8 mouse cellular contexts compared by ENCODE assay signal in the genomic region with DNA sequence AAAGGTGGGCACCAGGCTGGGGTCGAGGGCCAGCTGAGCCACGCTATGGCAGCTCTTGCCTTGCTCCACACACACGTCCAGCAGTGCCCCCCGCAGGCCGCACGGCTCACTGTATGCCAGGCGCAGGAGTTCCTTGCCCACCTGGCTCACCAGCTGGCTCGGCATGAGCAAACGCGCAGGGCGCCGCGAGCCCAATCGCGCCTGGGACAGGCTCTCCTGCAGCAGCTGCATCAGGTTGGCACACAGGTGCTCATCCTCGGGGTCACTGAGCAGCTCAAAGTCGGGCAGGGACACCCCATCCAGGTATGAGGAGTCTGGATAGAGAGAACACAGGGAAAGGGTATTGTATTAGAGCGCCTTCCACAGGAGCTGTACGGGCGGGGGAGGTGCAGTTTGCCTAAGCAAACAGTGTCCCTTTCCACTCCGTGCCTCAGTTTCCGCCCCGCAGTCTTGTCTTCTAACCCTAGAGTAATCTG. TPM values are rescaled to one million over a fixed set of nuclear protein-coding genes. Genes with fewer than 3 reads are reported as not detected.
DNase-seq lines count a peak whose midpoint lies in the region; ATAC-seq and TF ChIP-seq lines count a peak whose summit lies in the region.

No protein-coding gene starts in this region.

- no peak for ATAC-seq in CD4-positive, CD25-positive, alpha-beta regulatory T cell, adult 4 months
- 0 out of 2 replicates have a peak, but pooled peaks have one; percentile 3 for ATAC-seq in embryonic facial prominence, embryonic 12.5 days (ENCODE audit: insufficient number of reproducible peaks, insufficient read depth, low FRiP score, low TSS enrichment)
- no peak for ATAC-seq in limb, embryonic 15.5 days (ENCODE audit: insufficient number of reproducible peaks, low FRiP score, low TSS enrichment, low read depth)
- peak; percentile 52 for ATAC-seq in midbrain, embryonic 16.5 days

- H3K4me1 ChIP-seq in embryonic facial prominence, embryonic 12.5 days, result peaks cover 31% of the 10 kb centered on the region
- peaks cover 13% of the 10 kb centered on the region; the same call in 1 of the 2 replicates for H3K4me1 ChIP-seq in kidney, adult 2 months (ENCODE audit: control insufficient read depth, insufficient read depth, low read length)
- H3K4me1 ChIP-seq in limb, embryonic 15.5 days, result peaks cover 40% of the 10 kb centered on the region
- H3K4me1 ChIP-seq in midbrain, embryonic 16.5 days (ENCODE audit: control insufficient read depth, insufficient read depth, low read length), result peaks cover 21% of the 10 kb centered on the region

- peak overlapping the region; percentile 96 for H3K9ac ChIP-seq in embryonic facial prominence, embryonic 12.5 days
- H3K9ac ChIP-seq in limb, embryonic 15.5 days, result peak overlapping the region; percentile 98
- H3K9ac ChIP-seq in midbrain, embryonic 16.5 days (ENCODE audit: low read depth, low read length), result peak overlapping the region; percentile 98

- TF ChIP-seq CTCF in kidney, adult 2 months (conservative IDR thresholded peaks at IDR 0.05; ENCODE audit: insufficient read depth, insufficient read length, low read depth, low read length), result peak; percentile 67

- H3K4me3 ChIP-seq in embryonic facial prominence, embryonic 12.5 days, result peak overlapping the region; percentile 92
- peak overlapping the region; percentile 64 for H3K4me3 ChIP-seq in kidney, adult 2 months (ENCODE audit: insufficient read depth, low read depth, low read length)
- peak overlapping the region; percentile 91 for H3K4me3 ChIP-seq in limb, embryonic 15.5 days
- peak overlapping the region; percentile 93 for H3K4me3 ChIP-seq in midbrain, embryonic 16.5 days (ENCODE audit: low read depth, low read length)

- H3K4me2 ChIP-seq in embryonic facial prominence, embryonic 12.5 days (replicated peaks), result peak overlapping the region; percentile 98
- peak overlapping the region; percentile 85 for H3K4me2 ChIP-seq in limb, embryonic 15.5 days
- peak overlapping the region; percentile 94 for H3K4me2 ChIP-seq in midbrain, embryonic 16.5 days (ENCODE audit: low read length)

- WGBS in embryonic facial prominence, embryonic 12.5 days, result under 1% methylated on average over 23 of the region's 23 CpGs
- WGBS in kidney, adult 2 months, result 1% methylated on average over 23 of the region's 23 CpGs
- under 1% methylated on average over 23 of the region's 23 CpGs for WGBS in limb, embryonic 15.5 days
- under 1% methylated on average over 23 of the region's 23 CpGs for WGBS in midbrain, embryonic 16.5 days

- H3K27ac ChIP-seq in embryonic facial prominence, embryonic 12.5 days, result peak overlapping the region; percentile 92
- H3K27ac ChIP-seq in kidney, adult 2 months (ENCODE audit: insufficient read depth, low read depth, low read length), result peak overlapping the region; percentile 78
- H3K27ac ChIP-seq in limb, embryonic 15.5 days, result peak overlapping the region; percentile 96
- peak overlapping the region; percentile 94 for H3K27ac ChIP-seq in midbrain, embryonic 16.5 days (ENCODE audit: low read length)

- H3K27me3 ChIP-seq in embryonic facial prominence, embryonic 12.5 days, result no peaks in the 10 kb centered on the region
- H3K27me3 ChIP-seq in kidney, adult 2 months (replicated peaks; ENCODE audit: control insufficient read depth, insufficient read depth, low read length), result no peaks in the 10 kb centered on the region
- no peaks in the 10 kb centered on the region for H3K27me3 ChIP-seq in limb, embryonic 15.5 days
- no peaks in the 10 kb centered on the region for H3K27me3 ChIP-seq in midbrain, embryonic 16.5 days (ENCODE audit: control insufficient read depth, insufficient read depth, low read depth, low read length)

- peak; percentile 80 for DNase-seq in CD4-positive, CD25-positive, alpha-beta regulatory T cell, adult 2 months (ENCODE audit: low read depth, low spot score)
- DNase-seq in heart, adult 18-20 months, result peak; percentile 81 to 85
- DNase-seq in kidney, adult 2 months, result peak; percentile 89
- DNase-seq in spleen, postnatal 10 days (ENCODE audit: low spot score in 2 of 2), result peak; percentile 72 to 85

- TF ChIP-seq POLR2A in kidney, adult 2 months (IDR thresholded peaks at IDR 0.05; ENCODE audit: low read depth, low read length), result peak; percentile 20

- no peaks in the 10 kb centered on the region for H3K9me3 ChIP-seq in embryonic facial prominence, embryonic 12.5 days
- no peaks in the 10 kb centered on the region for H3K9me3 ChIP-seq in limb, embryonic 15.5 days
- no peaks in the 10 kb centered on the region for H3K9me3 ChIP-seq in midbrain, embryonic 16.5 days (replicated peaks; ENCODE audit: control insufficient read depth, low read length, poor library complexity, severe bottlenecking)

- H3K36me3 ChIP-seq in embryonic facial prominence, embryonic 12.5 days, result peaks cover 2% of the 10 kb centered on the region; the same call in 1 of the 2 replicates
- H3K36me3 ChIP-seq in kidney, adult 2 months (ENCODE audit: control insufficient read depth, insufficient read depth, low read length), result no peaks in the 10 kb centered on the region
- no peaks in the 10 kb centered on the region for H3K36me3 ChIP-seq in limb, embryonic 15.5 days
- H3K36me3 ChIP-seq in midbrain, embryonic 16.5 days (ENCODE audit: control insufficient read depth, insufficient read depth, low read length), result no peaks in the 10 kb centered on the region

RNA-seq across cellular contexts. Expression of a gene that starts 0.9 kb away (rescaled TPM):
- polyA plus RNA-seq in CD4-positive, CD25-positive, alpha-beta regulatory T cell, adult 4 months (2017; shearing (Covaris generic)), result 10 to 100 TPM; 16.6 to 32.8 TPM
- polyA plus RNA-seq in embryonic facial prominence, embryonic 12.5 days (2016; fragmentation: Nextera tagmentation; extraction: Ambion mirVana), result 81.2 and 92.3 TPM in 2 replicates
- 100 to 1,000 TPM; 158 to 190 TPM for total RNA-seq in heart, adult 18-20 months (2021)
- polyA plus RNA-seq in kidney, adult 2 months (2012; rRNA removed), result 21.1 and 21.6 TPM in 2 replicates
- polyA plus RNA-seq in limb, embryonic 15.5 days (2015; fragmentation: Nextera tagmentation; extraction: Ambion mirVana), result 63.6 and 77.1 TPM in 2 replicates
- polyA plus RNA-seq in midbrain, embryonic 16.5 days (2015; fragmentation: Nextera tagmentation; extraction: Ambion mirVana), result 52.7 and 66.3 TPM in 2 replicates

RNA-seq across cellular contexts. Expression of a gene that starts 51.9 kb away (rescaled TPM):
- polyA plus RNA-seq in CD4-positive, CD25-positive, alpha-beta regulatory T cell, adult 4 months (2017; shearing (Covaris generic)), result 10 to 100 TPM; 57.8 to 61.3 TPM
- polyA plus RNA-seq in embryonic facial prominence, embryonic 12.5 days (2016; fragmentation: Nextera tagmentation; extraction: Ambion mirVana), result 41.8 and 41.9 TPM in 2 replicates
- total RNA-seq in heart, adult 18-20 months (2021), result 10 to 100 TPM; 23.2 to 25.9 TPM
- polyA plus RNA-seq in kidney, adult 2 months (2012; rRNA removed), result 106 and 132 TPM in 2 replicates
- polyA plus RNA-seq in limb, embryonic 15.5 days (2015; fragmentation: Nextera tagmentation; extraction: Ambion mirVana), result 41.3 and 44.4 TPM in 2 replicates
- 54.0 and 54.5 TPM in 2 replicates for polyA plus RNA-seq in midbrain, embryonic 16.5 days (2015; fragmentation: Nextera tagmentation; extraction: Ambion mirVana)

RNA-seq across cellular contexts. Expression of a gene that starts 52.2 kb away (rescaled TPM):
- polyA plus RNA-seq in CD4-positive, CD25-positive, alpha-beta regulatory T cell, adult 4 months (2017; shearing (Covaris generic)), result 100 to 1,000 TPM in 1 of 2 experiments, 10 to 100 TPM in 1; 82.2 to 102 TPM
- polyA plus RNA-seq in embryonic facial prominence, embryonic 12.5 days (2016; fragmentation: Nextera tagmentation; extraction: Ambion mirVana), result 125 TPM in 2 replicates
- 10 to 100 TPM; 73.8 to 84.0 TPM for total RNA-seq in heart, adult 18-20 months (2021)
- 84.8 and 100 TPM in 2 replicates for polyA plus RNA-seq in kidney, adult 2 months (2012; rRNA removed)
- polyA plus RNA-seq in limb, embryonic 15.5 days (2015; fragmentation: Nextera tagmentation; extraction: Ambion mirVana), result 97.5 and 110 TPM in 2 replicates
- 98.9 and 104 TPM in 2 replicates for polyA plus RNA-seq in midbrain, embryonic 16.5 days (2015; fragmentation: Nextera tagmentation; extraction: Ambion mirVana)

Comparison
In these comparisons a context has a peak if more than half of its experiments do, and no peak if none do; other contexts are left out.
1. ATAC-seq: peak in embryonic facial prominence, embryonic 12.5 days (single experiment) and midbrain, embryonic 16.5 days (single experiment); none in CD4-positive, CD25-positive, alpha-beta regulatory T cell, adult 4 months (single experiment) and limb, embryonic 15.5 days (single experiment).
2. Peak in every context shown above with its lines, with median percentiles within 50 percentile points of each other: DNase-seq, H3K27ac ChIP-seq, H3K4me2 ChIP-seq, H3K4me3 ChIP-seq and H3K9ac ChIP-seq.